14 mouse cellular contexts compared by ENCODE assay signal in genomic region chr1:73978576-73978975, GRCm38 (mm10).
A peak's percentile ranks its signal among the peaks of the same experiment; 100 is the strongest.
DNase-seq lines count a peak whose midpoint lies in the region; ATAC-seq and TF ChIP-seq lines count a peak whose summit lies in the region.
"Had no signal": no experiment of that assay in that cellular context is flagged by ENCODE, and none has a peak within 500 bp of the region (broad histone marks: within the 10 kb centered on the region; RNA-seq: fewer than 3 reads in every experiment).

No protein-coding gene starts in this region.

- peaks cover 12% of the 10 kb centered on the region; the same call in 1 of the 2 replicates for H3K4me1 ChIP-seq in hindbrain, embryonic 15.5 days (replicated peaks)
- H3K4me1 ChIP-seq in hindbrain, postnatal 0 days (ENCODE audit: insufficient read depth, low read length), result peaks cover 12% of the 10 kb centered on the region; the same call in 1 of the 2 replicates
- H3K4me1 ChIP-seq in heart, postnatal 0 days (ENCODE audit: control insufficient read depth, insufficient read depth), result peaks cover 32% of the 10 kb centered on the region
- H3K4me1 ChIP-seq: forebrain, embryonic 15.5 days; hindbrain, embryonic 12.5 days had no signal

- H3K36me3 ChIP-seq in hindbrain, embryonic 15.5 days, result no peaks in the 10 kb centered on the region
- no peaks in the 10 kb centered on the region for H3K36me3 ChIP-seq in hindbrain, postnatal 0 days (ENCODE audit: insufficient read depth, low read length)
- peaks cover 97% of the 10 kb centered on the region for H3K36me3 ChIP-seq in heart, postnatal 0 days (replicated peaks; ENCODE audit: control insufficient read depth, insufficient read depth, low read length)
- H3K36me3 ChIP-seq: forebrain, embryonic 15.5 days had no signal

- no peak for TF ChIP-seq EP300 in heart, postnatal 0 days (IDR thresholded peaks at IDR 0.05; ENCODE audit: low read depth)

- H3K27ac ChIP-seq in hindbrain, embryonic 15.5 days (replicated peaks), result peak overlapping the region; percentile 51; the same call in 1 of the 2 replicates
- no peak overlapping the region for H3K27ac ChIP-seq in hindbrain, postnatal 0 days
- peak overlapping the region; percentile 74 for H3K27ac ChIP-seq in heart, postnatal 0 days (ENCODE audit: low read depth)
- H3K27ac ChIP-seq: embryonic facial prominence, embryonic 10.5 days; forebrain, embryonic 15.5 days; hindbrain, embryonic 12.5 days had no signal

- TF ChIP-seq CTCF in hindbrain, postnatal 0 days (IDR thresholded peaks at IDR 0.05; ENCODE audit: low read depth), result no peak
- no peak for TF ChIP-seq CTCF in heart, postnatal 0 days (IDR thresholded peaks at IDR 0.05; ENCODE audit: low read depth)

- H3K27me3 ChIP-seq in hindbrain, embryonic 15.5 days, result no peaks in the 10 kb centered on the region
- no peaks in the 10 kb centered on the region for H3K27me3 ChIP-seq in hindbrain, postnatal 0 days (ENCODE audit: insufficient read depth, low read length)
- H3K27me3 ChIP-seq in heart, postnatal 0 days (ENCODE audit: control insufficient read depth, insufficient read depth, low read length), result no peaks in the 10 kb centered on the region
- H3K27me3 ChIP-seq: forebrain, embryonic 15.5 days; hindbrain, embryonic 12.5 days had no signal

- no peak overlapping the region for H3K9ac ChIP-seq in hindbrain, embryonic 15.5 days
- H3K9ac ChIP-seq in hindbrain, postnatal 0 days (replicated peaks; ENCODE audit: low read length), result no peak overlapping the region
- H3K9ac ChIP-seq in heart, postnatal 0 days (replicated peaks; ENCODE audit: low read depth, low read length), result no peak overlapping the region
- H3K9ac ChIP-seq: forebrain, embryonic 15.5 days; hindbrain, embryonic 12.5 days had no signal

- 100% methylated on average over 1 of the region's 1 CpGs for WGBS in hindbrain, embryonic 15.5 days
- WGBS in hindbrain, postnatal 0 days, result 83% methylated on average over 1 of the region's 1 CpGs
- WGBS in heart, postnatal 0 days, result 100% methylated on average over 1 of the region's 1 CpGs

- no peak overlapping the region for H3K4me3 ChIP-seq in hindbrain, embryonic 15.5 days
- no peak overlapping the region for H3K4me3 ChIP-seq in hindbrain, postnatal 0 days (ENCODE audit: low read length)
- H3K4me3 ChIP-seq in heart, postnatal 0 days (ENCODE audit: low read depth, low read length), result no peak overlapping the region
- H3K4me3 ChIP-seq: embryonic facial prominence, embryonic 10.5 days; forebrain, embryonic 15.5 days; hindbrain, embryonic 12.5 days had no signal

- H3K4me2 ChIP-seq in hindbrain, embryonic 15.5 days, result no peak overlapping the region
- H3K4me2 ChIP-seq in hindbrain, postnatal 0 days (ENCODE audit: low read depth, low read length), result no peak overlapping the region
- H3K4me2 ChIP-seq in heart, postnatal 0 days (ENCODE audit: low read depth, low read length), result no peak overlapping the region
- H3K4me2 ChIP-seq: forebrain, embryonic 15.5 days; hindbrain, embryonic 12.5 days had no signal

- peak; percentile 29 for DNase-seq in heart, adult 8-10 months (ENCODE audit: low spot score)
- no peak for DNase-seq in heart, adult 9 months (ENCODE audit: low spot score in 2 of 2)
- no peak for DNase-seq in hindbrain, postnatal 0 days (ENCODE audit: low spot score)
- peak; percentile 57 for DNase-seq in adipocyte (ENCODE audit: low spot score)
- no peak for DNase-seq in heart, postnatal 0 days (ENCODE audit: low spot score)
- no peak for DNase-seq in ovary, postnatal 36 days (ENCODE audit: low spot score)
- DNase-seq: adrenal gland, adult 8-10 months; kidney, adult 8-10 months; right cerebral cortex, postnatal 25 days; spleen, adult 18-20 months had no signal

- ATAC-seq in hindbrain, embryonic 15.5 days (ENCODE audit: low FRiP score, low read depth), result no peak
- no peak for ATAC-seq in hindbrain, postnatal 0 days
- ATAC-seq in heart, postnatal 0 days (ENCODE audit: insufficient read depth, low read depth), result no peak

- H3K9me3 ChIP-seq in hindbrain, embryonic 15.5 days, result no peaks in the 10 kb centered on the region
- no peaks in the 10 kb centered on the region for H3K9me3 ChIP-seq in hindbrain, postnatal 0 days (ENCODE audit: low read length)
- H3K9me3 ChIP-seq in heart, postnatal 0 days (replicated peaks; ENCODE audit: control insufficient read depth, low read length), result no peaks in the 10 kb centered on the region
- H3K9me3 ChIP-seq: embryonic facial prominence, embryonic 10.5 days; forebrain, embryonic 15.5 days; hindbrain, embryonic 12.5 days had no signal

Comparison
In these comparisons a context has a peak if more than half of its experiments do, and no peak if none do; other contexts are left out.
1. DNase-seq: peak in heart, adult 8-10 months (single experiment) and adipocyte (single experiment); none in heart, adult 9 months (0 of 2), hindbrain, postnatal 0 days (single experiment), heart, postnatal 0 days (single experiment) and ovary, postnatal 36 days (single experiment).